10 mouse cellular contexts compared by ENCODE assay signal in the genomic region with DNA sequence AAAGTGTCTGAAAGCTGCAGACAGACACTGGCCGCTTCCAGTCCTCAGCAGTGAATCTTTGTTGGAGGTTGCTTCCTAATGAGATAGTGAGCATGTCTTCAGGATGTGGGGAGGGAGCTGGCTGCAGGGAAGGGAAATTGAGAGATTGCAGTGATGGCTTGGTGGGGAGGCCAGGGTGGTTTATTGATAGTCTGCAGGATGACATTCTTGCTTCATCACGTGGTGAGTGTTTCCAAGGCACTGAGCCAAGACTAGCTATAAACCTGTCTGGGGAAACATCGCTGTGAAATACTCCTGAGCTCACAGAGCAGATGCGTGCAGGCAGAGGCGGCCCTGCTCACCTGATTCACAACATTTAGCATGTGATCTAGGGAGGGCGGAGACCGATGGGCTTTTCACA. TPM values are rescaled to one million over a fixed set of nuclear protein-coding genes. Genes with fewer than 3 reads are reported as not detected.
DNase-seq lines count a peak whose midpoint lies in the region; ATAC-seq lines count a peak whose summit lies in the region.
"Had no signal": no experiment of that assay in that cellular context is flagged by ENCODE, and none has a peak within 500 bp of the region (broad histone marks: within the 10 kb centered on the region; RNA-seq: fewer than 3 reads in every experiment).

No protein-coding gene starts in this region.

- H3K36me3 ChIP-seq in heart, embryonic 13.5 days = no peaks in the 10 kb centered on the region
- H3K36me3 ChIP-seq in kidney, embryonic 16.5 days (ENCODE audit: insufficient read depth, low read length) = no peaks in the 10 kb centered on the region

- DNase-seq in heart, postnatal 25 days (ENCODE audit: low spot score) = no peak
- peak; percentile 6 to 18 for DNase-seq in urinary bladder, postnatal 36 days (ENCODE audit: low spot score in 2 of 2)
- DNase-seq in urinary bladder, postnatal 10 days (ENCODE audit: low spot score) = no peak
- no peak for DNase-seq in thymus, postnatal 14 days
- no peak for DNase-seq in cerebellum, postnatal 4 days (ENCODE audit: low spot score in 2 of 2)
- DNase-seq: cerebellum, postnatal 36 days; lung, postnatal 36 days had no signal

- ATAC-seq in heart, embryonic 13.5 days (ENCODE audit: extremely low read depth, insufficient number of reproducible peaks, low FRiP score, low TSS enrichment) = no peak; the same call in 1 of the 2 replicates
- peak; percentile 89 for ATAC-seq in kidney, embryonic 16.5 days (ENCODE audit: low FRiP score, low TSS enrichment)
- ATAC-seq in erythroblast, adult 5-6 weeks (replicated peaks; ENCODE audit: low FRiP score, poor library complexity, severe bottlenecking) = no peak

- no peak overlapping the region for H3K9ac ChIP-seq in heart, embryonic 13.5 days
- H3K9ac ChIP-seq in kidney, embryonic 16.5 days (replicated peaks; ENCODE audit: low read length) = no peak overlapping the region

- no peak overlapping the region for H3K4me3 ChIP-seq in heart, embryonic 13.5 days
- H3K4me3 ChIP-seq in kidney, embryonic 16.5 days (ENCODE audit: low read length) = no peak overlapping the region

- H3K4me2 ChIP-seq in heart, embryonic 13.5 days = peak overlapping the region; percentile 31; the same call in 1 of the 2 replicates
- H3K4me2 ChIP-seq in kidney, embryonic 16.5 days (replicated peaks; ENCODE audit: low read depth, low read length) = no peak overlapping the region

- WGBS in heart, embryonic 13.5 days = 37% methylated on average over 7 of the region's 7 CpGs
- WGBS in kidney, embryonic 16.5 days = 17% methylated on average over 7 of the region's 7 CpGs

- H3K4me1 ChIP-seq in heart, embryonic 13.5 days = peaks cover 16% of the 10 kb centered on the region
- H3K4me1 ChIP-seq in kidney, embryonic 16.5 days (ENCODE audit: insufficient read depth, low read length) = peaks cover 10% of the 10 kb centered on the region; the same call in 1 of the 2 replicates

- H3K27me3 ChIP-seq in heart, embryonic 13.5 days (replicated peaks) = 0 out of 2 replicates have a peak, but pooled peaks cover 8% of the 10 kb centered on the region
- no peaks in the 10 kb centered on the region for H3K27me3 ChIP-seq in kidney, embryonic 16.5 days (ENCODE audit: insufficient read depth, low read length)

- intact Hi-C loops in heart, postnatal 25 days (cut with DNase I) = no loop called here

- H3K27ac ChIP-seq in heart, embryonic 13.5 days (replicated peaks) = peak overlapping the region; percentile 7; the same call in 1 of the 2 replicates
- no peak overlapping the region for H3K27ac ChIP-seq in kidney, embryonic 16.5 days (ENCODE audit: low read length)

- H3K9me3 ChIP-seq in heart, embryonic 13.5 days = no peaks in the 10 kb centered on the region
- H3K9me3 ChIP-seq in kidney, embryonic 16.5 days (ENCODE audit: low read length) = no peaks in the 10 kb centered on the region

RNA-seq across cellular contexts. Expression of a gene that starts 36.2 kb away (rescaled TPM):
- 7.4 and 8.9 TPM in 2 replicates for polyA plus RNA-seq in heart, embryonic 13.5 days (2015; fragmentation: Nextera tagmentation; extraction: Ambion mirVana)
- 1 to 10 TPM; 2.8 to 5.2 TPM for total RNA-seq in heart, postnatal 25 days (2021)
- polyA plus RNA-seq in kidney, embryonic 16.5 days (2015; fragmentation: Nextera tagmentation; extraction: Ambion mirVana) = 15.2 and 15.8 TPM in 2 replicates
- total RNA-seq in erythroblast, adult 5-6 weeks (2015; ENCODE audit: low replicate concordance) = not detected in 2 replicates
- total RNA-seq in erythroblast, adult 5-6 weeks (2017; ENCODE audit: low replicate concordance) = not detected in 2 replicates

Comparison
In these comparisons a context has a peak if more than half of its experiments do, and no peak if none do; other contexts are left out.
1. DNase-seq: peak in urinary bladder, postnatal 36 days (2 of 2); none in heart, postnatal 25 days (single experiment), urinary bladder, postnatal 10 days (single experiment), thymus, postnatal 14 days (single experiment) and cerebellum, postnatal 4 days (0 of 2).